Mouse (Mus musculus) neutrophil, adult 83 days (primary cell): ENCODE results near the gene P3h2. TPM values are rescaled to one million over a fixed set of nuclear protein-coding genes. Genes with fewer than 3 reads are reported as not detected.

Source experiments
- total RNA-seq, 2 experiments: library from RNA; stranded (reverse); gene quantifications; one replicate each; pipeline ENCODE4 v1.2.4; 2023

P3h2 gene
- not detected for total RNA-seq

GRCm38 (mm10) chr16:26105115-26105974 lies at the start of gene P3h2:
TSS of gene P3h2 (minus strand) at chr16:26105784.

